In genomic region chr1:75503651-75503980, GRCm38 (mm10) we compare ENCODE assay signal across 12 mouse cellular contexts. TPM values are rescaled to one million over a fixed set of nuclear protein-coding genes. Genes with fewer than 3 reads are reported as not detected.
DNase-seq lines count a peak whose midpoint lies in the region; ATAC-seq and TF ChIP-seq lines count a peak whose summit lies in the region.
"Had no signal": no experiment of that assay in that cellular context is flagged by ENCODE, and none has a peak within 500 bp of the region (broad histone marks: within the 10 kb centered on the region; RNA-seq: fewer than 3 reads in every experiment).

No protein-coding gene starts in this region.

- no peak for ATAC-seq in heart, embryonic 15.5 days (replicated peaks; ENCODE audit: insufficient number of reproducible peaks, insufficient read depth, low FRiP score, low read depth)
- no peak for ATAC-seq in midbrain, embryonic 11.5 days (ENCODE audit: low FRiP score)
- ATAC-seq in hindbrain, embryonic 16.5 days, result no peak

- peaks cover 47% of the 10 kb centered on the region for H3K36me3 ChIP-seq in heart, embryonic 15.5 days
- no peaks in the 10 kb centered on the region for H3K36me3 ChIP-seq in heart, adult 2 months (ENCODE audit: control insufficient read depth, insufficient read depth, low read length)
- peaks cover 53% of the 10 kb centered on the region for H3K36me3 ChIP-seq in midbrain, embryonic 10.5 days
- H3K36me3 ChIP-seq in midbrain, embryonic 11.5 days (ENCODE audit: control insufficient read depth, insufficient read depth, low read length), result peaks cover 20% of the 10 kb centered on the region
- H3K36me3 ChIP-seq in hindbrain, embryonic 16.5 days (ENCODE audit: control insufficient read depth, insufficient read depth, low read length), result peaks cover 6% of the 10 kb centered on the region

- intact Hi-C loops in heart, adult 2 months (cut with DNase I), result no loop called here

- H3K79me2 ChIP-seq in heart, adult 2 months (replicated peaks; ENCODE audit: control insufficient read depth, insufficient read depth, low read length), result no peaks in the 10 kb centered on the region; the same call in 1 of the 2 replicates

- 53% methylated on average over 23 of the region's 23 CpGs for WGBS in heart, embryonic 15.5 days
- WGBS in heart, adult 2 months, result 72% methylated on average over 23 of the region's 23 CpGs
- WGBS in midbrain, embryonic 10.5 days, result 69% methylated on average over 23 of the region's 23 CpGs
- 63% methylated on average over 23 of the region's 23 CpGs for WGBS in midbrain, embryonic 11.5 days
- 73% methylated on average over 23 of the region's 23 CpGs for WGBS in hindbrain, embryonic 16.5 days

- TF ChIP-seq EP300 in heart, adult 2 months (IDR thresholded peaks at IDR 0.05; ENCODE audit: insufficient read depth, low read depth, low read length), result no peak

- no peak for TF ChIP-seq POLR2A in heart, adult 2 months (IDR thresholded peaks at IDR 0.05; ENCODE audit: insufficient read depth, low read depth, low read length)

- H3K27ac ChIP-seq in heart, embryonic 15.5 days, result peak overlapping the region; percentile 97
- no peak overlapping the region for H3K27ac ChIP-seq in heart, adult 2 months
- no peak overlapping the region for H3K27ac ChIP-seq in midbrain, embryonic 10.5 days (replicated peaks)
- H3K27ac ChIP-seq in midbrain, embryonic 11.5 days (ENCODE audit: low read depth, low read length), result no peak overlapping the region
- no peak overlapping the region for H3K27ac ChIP-seq in hindbrain, embryonic 16.5 days (ENCODE audit: low read depth, low read length)

- no peaks in the 10 kb centered on the region for H3K27me3 ChIP-seq in heart, embryonic 15.5 days
- no peaks in the 10 kb centered on the region for H3K27me3 ChIP-seq in heart, adult 2 months (ENCODE audit: control insufficient read depth, insufficient read depth, low read length)
- H3K27me3 ChIP-seq in midbrain, embryonic 10.5 days (ENCODE audit: low read depth, poor library complexity, severe bottlenecking), result peaks cover 58% of the 10 kb centered on the region
- peaks cover 9% of the 10 kb centered on the region; the same call in 1 of the 2 replicates for H3K27me3 ChIP-seq in midbrain, embryonic 11.5 days (ENCODE audit: control insufficient read depth, insufficient read depth, low read length)
- H3K27me3 ChIP-seq in hindbrain, embryonic 16.5 days (replicated peaks; ENCODE audit: control insufficient read depth, insufficient read depth, low read length), result no peaks in the 10 kb centered on the region

- peak overlapping the region; percentile 86 for H3K4me2 ChIP-seq in heart, embryonic 15.5 days
- no peak overlapping the region for H3K4me2 ChIP-seq in midbrain, embryonic 11.5 days
- peak overlapping the region; percentile 15 for H3K4me2 ChIP-seq in hindbrain, embryonic 16.5 days (ENCODE audit: low read length)

- H3K4me1 ChIP-seq in heart, embryonic 15.5 days (replicated peaks), result peaks cover 42% of the 10 kb centered on the region
- peaks cover 2% of the 10 kb centered on the region; the same call in 1 of the 2 replicates for H3K4me1 ChIP-seq in heart, adult 2 months (ENCODE audit: control insufficient read depth, insufficient read depth, low read length)
- H3K4me1 ChIP-seq in midbrain, embryonic 10.5 days, result peaks cover 49% of the 10 kb centered on the region
- peaks cover 7% of the 10 kb centered on the region for H3K4me1 ChIP-seq in midbrain, embryonic 11.5 days (ENCODE audit: control insufficient read depth, insufficient read depth, low read length)
- H3K4me1 ChIP-seq in hindbrain, embryonic 16.5 days (ENCODE audit: control insufficient read depth, insufficient read depth, low read depth, low read length), result peaks cover 18% of the 10 kb centered on the region

- H3K9me3 ChIP-seq in heart, embryonic 15.5 days (replicated peaks), result no peaks in the 10 kb centered on the region
- H3K9me3 ChIP-seq in midbrain, embryonic 10.5 days (replicated peaks), result no peaks in the 10 kb centered on the region
- no peaks in the 10 kb centered on the region for H3K9me3 ChIP-seq in midbrain, embryonic 11.5 days (ENCODE audit: control insufficient read depth, low read length)
- no peaks in the 10 kb centered on the region for H3K9me3 ChIP-seq in hindbrain, embryonic 16.5 days (ENCODE audit: control insufficient read depth, low read length)

- TF ChIP-seq CTCF in heart, adult 2 months (IDR thresholded peaks at IDR 0.05), result no peak

- H3K4me3 ChIP-seq in heart, embryonic 15.5 days, result peak overlapping the region; percentile 81
- H3K4me3 ChIP-seq in heart, adult 2 months, result no peak overlapping the region
- H3K4me3 ChIP-seq in midbrain, embryonic 10.5 days, result 0 out of 2 replicates have a peak overlapping the region, but pooled peaks have one; percentile 9
- no peak overlapping the region for H3K4me3 ChIP-seq in midbrain, embryonic 11.5 days (ENCODE audit: low read depth, low read length)
- no peak overlapping the region for H3K4me3 ChIP-seq in hindbrain, embryonic 16.5 days (ENCODE audit: low read length)

- peak overlapping the region; percentile 88 for H3K9ac ChIP-seq in heart, embryonic 15.5 days
- H3K9ac ChIP-seq in heart, adult 2 months (ENCODE audit: low read depth, low read length), result no peak overlapping the region
- H3K9ac ChIP-seq in midbrain, embryonic 11.5 days (ENCODE audit: low read length), result no peak overlapping the region
- no peak overlapping the region for H3K9ac ChIP-seq in hindbrain, embryonic 16.5 days (ENCODE audit: low read depth, low read length)

- no peak for DNase-seq in heart, adult 2 months
- DNase-seq in midbrain, embryonic 10.5 days (ENCODE audit: low spot score), result no peak
- DNase-seq in midbrain, embryonic 11.5 days (ENCODE audit: low spot score, missing footprints), result no peak
- peak; percentile 78 for DNase-seq in yolk sac, embryonic 10.5 days (ENCODE audit: low spot score)
- no peak for DNase-seq in embryo, embryonic 10.5 days (ENCODE audit: low spot score)
- DNase-seq: cerebellum, postnatal 10 days; layer of hippocampus, postnatal 36 days; right cerebral cortex, postnatal 14 days had no signal

RNA-seq across cellular contexts. Expression of gene Obsl1, which starts 2.6 kb away (rescaled TPM):
- polyA plus RNA-seq in heart, embryonic 15.5 days (2015; fragmentation: Nextera tagmentation; extraction: Ambion mirVana), result 95.1 and 122 TPM in 2 replicates
- 100 to 1,000 TPM; 117 to 131 TPM for total RNA-seq in heart, adult 2 months (2021)
- polyA plus RNA-seq in heart, adult 2 months (2012; rRNA removed), result 87.8 and 119 TPM in 2 replicates
- polyA plus RNA-seq in midbrain, embryonic 10.5 days (2016; fragmentation: Nextera tagmentation; extraction: Ambion mirVana), result 35.2 and 35.7 TPM in 2 replicates
- polyA plus RNA-seq in midbrain, embryonic 11.5 days (2014; fragmentation: Nextera tagmentation; extraction: Ambion mirVana), result 31.0 and 33.2 TPM in 2 replicates
- polyA plus RNA-seq in hindbrain, embryonic 16.5 days (2015; fragmentation: Nextera tagmentation; extraction: Ambion mirVana), result 25.4 and 26.1 TPM in 2 replicates

RNA-seq across cellular contexts. Expression of gene Inha, which starts 3.3 kb away (rescaled TPM):
- 4.1 and 5.9 TPM in 2 replicates for polyA plus RNA-seq in heart, embryonic 15.5 days (2015; fragmentation: Nextera tagmentation; extraction: Ambion mirVana)
- 1 to 10 TPM; 4.1 to 4.3 TPM for total RNA-seq in heart, adult 2 months (2021)
- polyA plus RNA-seq in heart, adult 2 months (2012; rRNA removed), result 17.0 and 20.4 TPM in 2 replicates
- 1.7 and 2.7 TPM in 2 replicates for polyA plus RNA-seq in midbrain, embryonic 10.5 days (2016; fragmentation: Nextera tagmentation; extraction: Ambion mirVana)
- 1.3 and 1.6 TPM in 2 replicates for polyA plus RNA-seq in midbrain, embryonic 11.5 days (2014; fragmentation: Nextera tagmentation; extraction: Ambion mirVana)
- polyA plus RNA-seq in hindbrain, embryonic 16.5 days (2015; fragmentation: Nextera tagmentation; extraction: Ambion mirVana), result 17.9 and 18.7 TPM in 2 replicates
- total RNA-seq: CH12.LX had no signal

RNA-seq across cellular contexts. Expression of gene Stk11ip, which starts 17.7 kb away (rescaled TPM):
- polyA plus RNA-seq in heart, embryonic 15.5 days (2015; fragmentation: Nextera tagmentation; extraction: Ambion mirVana), result 10.4 and 15.8 TPM in 2 replicates
- 1 to 10 TPM; 7.3 to 7.7 TPM for total RNA-seq in heart, adult 2 months (2021)
- polyA plus RNA-seq in heart, adult 2 months (2012; rRNA removed), result 12.9 and 19.8 TPM in 2 replicates
- polyA plus RNA-seq in midbrain, embryonic 10.5 days (2016; fragmentation: Nextera tagmentation; extraction: Ambion mirVana), result 31.7 and 33.0 TPM in 2 replicates
- polyA plus RNA-seq in midbrain, embryonic 11.5 days (2014; fragmentation: Nextera tagmentation; extraction: Ambion mirVana), result 12.3 and 15.7 TPM in 2 replicates
- 20.4 and 23.9 TPM in 2 replicates for polyA plus RNA-seq in hindbrain, embryonic 16.5 days (2015; fragmentation: Nextera tagmentation; extraction: Ambion mirVana)

RNA-seq across cellular contexts. Expression of gene Tmem198, which starts 24.3 kb away (rescaled TPM):
- polyA plus RNA-seq in heart, embryonic 15.5 days (2015; fragmentation: Nextera tagmentation; extraction: Ambion mirVana), result 0.39 and 0.80 TPM in 2 replicates
- under 1 TPM; 0.21 to 0.66 TPM for total RNA-seq in heart, adult 2 months (2021)
- polyA plus RNA-seq in heart, adult 2 months (2012; rRNA removed), result 0.39 and 0.73 TPM in 2 replicates
- 9.9 and 17.4 TPM in 2 replicates for polyA plus RNA-seq in midbrain, embryonic 10.5 days (2016; fragmentation: Nextera tagmentation; extraction: Ambion mirVana)
- polyA plus RNA-seq in midbrain, embryonic 11.5 days (2014; fragmentation: Nextera tagmentation; extraction: Ambion mirVana), result 11.6 and 13.0 TPM in 2 replicates
- polyA plus RNA-seq in hindbrain, embryonic 16.5 days (2015; fragmentation: Nextera tagmentation; extraction: Ambion mirVana), result 50.5 and 52.5 TPM in 2 replicates
- total RNA-seq: hematopoietic stem cell, adult 5-6 weeks had no signal

RNA-seq across cellular contexts. Expression of gene Chpf, which starts 24.5 kb away (rescaled TPM):
- polyA plus RNA-seq in heart, embryonic 15.5 days (2015; fragmentation: Nextera tagmentation; extraction: Ambion mirVana), result 23.9 and 36.6 TPM in 2 replicates
- total RNA-seq in heart, adult 2 months (2021), result 10 to 100 TPM; 23.2 to 25.0 TPM
- 26.9 and 37.8 TPM in 2 replicates for polyA plus RNA-seq in heart, adult 2 months (2012; rRNA removed)
- 24.4 and 25.2 TPM in 2 replicates for polyA plus RNA-seq in midbrain, embryonic 10.5 days (2016; fragmentation: Nextera tagmentation; extraction: Ambion mirVana)
- 15.2 and 20.8 TPM in 2 replicates for polyA plus RNA-seq in midbrain, embryonic 11.5 days (2014; fragmentation: Nextera tagmentation; extraction: Ambion mirVana)
- polyA plus RNA-seq in hindbrain, embryonic 16.5 days (2015; fragmentation: Nextera tagmentation; extraction: Ambion mirVana), result 42.1 and 46.4 TPM in 2 replicates

Comparison
In these comparisons a context has a peak if more than half of its experiments do, and no peak if none do; other contexts are left out.
1. H3K4me3 ChIP-seq: peak in heart, embryonic 15.5 days (single experiment) and midbrain, embryonic 10.5 days (single experiment); none in heart, adult 2 months (single experiment), midbrain, embryonic 11.5 days (single experiment) and hindbrain, embryonic 16.5 days (single experiment).